Mouse (Mus musculus) heart, adult 2 months (tissue): ENCODE measurements around the gene Chrd.

Experiments used
- CTCF ChIP-seq: fragments of 200-600 bp; IDR thresholded peaks from 2 replicates; pipeline ENCODE4 v1.8.1; 2022; ENCODE audit warnings: antibody characterized with exemption, mild to moderate bottlenecking, moderate library complexity
- EP300 ChIP-seq: fragments of 200-500 bp; IDR thresholded peaks from 2 replicates; pipeline ENCODE4 v1.6.1; 2011; ENCODE audit warnings: low read depth, low read length, control low read depth; ENCODE audit not compliant: insufficient read depth
- POLR2A ChIP-seq: fragments of 200-500 bp; IDR thresholded peaks from 2 replicates; pipeline ENCODE4 v1.6.1; 2011; ENCODE audit warnings: mild to moderate bottlenecking, low read depth, low read length, control low read depth; ENCODE audit not compliant: insufficient read depth

DNA sequence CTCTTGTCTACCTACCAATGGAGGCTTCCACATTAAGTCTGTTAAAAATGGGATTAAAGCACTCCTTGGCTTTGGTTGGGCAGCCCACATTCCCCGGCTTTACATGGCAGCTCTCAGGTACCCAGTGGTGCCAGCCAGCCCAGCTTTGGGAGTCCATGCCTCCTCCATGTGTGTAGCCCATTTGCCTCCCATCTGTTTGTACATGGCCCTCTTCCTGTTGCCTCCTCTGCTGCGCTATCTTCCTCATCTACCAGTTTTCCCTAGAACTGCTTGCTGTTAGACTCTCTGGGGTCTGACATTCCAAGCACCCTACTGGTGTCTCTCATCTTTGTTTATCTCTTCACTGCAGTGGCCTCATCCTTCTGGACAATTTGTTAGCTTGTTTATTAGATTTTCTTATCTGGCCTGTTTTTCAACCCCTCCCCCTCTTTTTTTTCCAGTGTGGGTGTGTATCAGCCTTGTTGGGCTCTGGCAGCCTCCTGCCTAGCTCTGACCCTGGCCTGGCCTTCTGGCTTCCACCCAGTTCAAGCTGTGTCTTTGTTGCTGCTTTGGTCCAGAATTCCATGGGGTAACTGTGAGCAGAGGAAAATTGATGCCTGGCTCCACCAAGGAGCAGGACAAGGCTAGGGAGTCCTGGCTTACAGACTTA is 26.4 kb upstream of the Chrd start:
- TF ChIP-seq CTCF (no peak), EP300 (no peak), POLR2A (no peak)
